Mouse (Mus musculus) embryo, embryonic 11.5 days (tissue): ENCODE data around the gene Olfr316.
A peak's percentile ranks its signal among the peaks of the same experiment; 100 is the strongest.
"Not testable (repeated sequence)": the region's sequence is repeated elsewhere in the genome, so short reads cannot be mapped to it uniquely, and the experiment has no call there.

ENCODE experiments used
- DNase-seq: peaks from one replicate; pipeline ENCODE4 v3.0.0-alpha.2; 2012; ENCODE audit warnings: low read depth, low spot score

The Olfr316 gene

GRCm38 (mm10) chr11:58752434-58752833, at the start of gene Olfr316:
Gene Olfr316 (plus strand): TSS chr11:58752734.
- no peak for DNase-seq

- DNase-seq: no peak
These were observed 43.4 kb upstream of the Olfr316 start for GRCm38 (mm10) chr11:58709086-58709485.

- DNase-seq: not testable (repeated sequence)
These were observed 34.8 kb upstream of the Olfr316 start for GRCm38 (mm10) chr11:58717723-58718122.

GRCm38 (mm10) chr11:58719701-58720100, 32.8 kb upstream of the Olfr316 start:
- DNase-seq: no peak

GRCm38 (mm10) chr11:58723914-58724313, 28.6 kb upstream of the Olfr316 start, which contains the start of gene Olfr318:
Gene Olfr318 (minus strand): TSS chr11:58724014.
- no peak for DNase-seq

GRCm38 (mm10) chr11:58727896-58728650, 24.5 kb upstream of the Olfr316 start:
- not testable (repeated sequence) for DNase-seq

GRCm38 (mm10) chr11:58733372-58733771, 19.2 kb upstream of the Olfr316 start:
- DNase-seq: no peak

GRCm38 (mm10) chr11:58738792-58739262, 13.7 kb upstream of the Olfr316 start, which contains the start of gene Olfr317:
Gene Olfr317 (minus strand): TSS chr11:58739212.
- DNase-seq: no peak

GRCm38 (mm10) chr11:58751096-58751495, 1.4 kb upstream of the Olfr316 start:
- not testable (repeated sequence) for DNase-seq

GRCm38 (mm10) chr11:58772888-58773287, 20.4 kb downstream of the Olfr316 start, which contains the start of gene Olfr315:
Gene Olfr315 (plus strand): TSS chr11:58773188.
- no peak for DNase-seq

GRCm38 (mm10) chr11:58782480-58783089, 30.1 kb downstream of the Olfr316 start, which contains the start of gene Olfr314:
Gene Olfr314 (plus strand): TSS chr11:58782952.
- no peak for DNase-seq

- DNase-seq: no peak
These were observed 31.6 kb downstream of the Olfr316 start for GRCm38 (mm10) chr11:58784182-58784581.

- DNase-seq: no peak
These were observed 35.1 kb downstream of the Olfr316 start for GRCm38 (mm10) chr11:58787651-58788050.

- no peak for DNase-seq
These were observed 35.8 kb downstream of the Olfr316 start for GRCm38 (mm10) chr11:58788346-58788745.

GRCm38 (mm10) chr11:58789532-58789931, 37.0 kb downstream of the Olfr316 start:
- no peak for DNase-seq

GRCm38 (mm10) chr11:58790053-58790452, 37.5 kb downstream of the Olfr316 start:
- DNase-seq: no peak

GRCm38 (mm10) chr11:58790646-58791045, 38.1 kb downstream of the Olfr316 start:
- DNase-seq: no peak

GRCm38 (mm10) chr11:58795856-58796255, 43.3 kb downstream of the Olfr316 start:
- DNase-seq: no peak

- no peak for DNase-seq
These were observed 44.3 kb downstream of the Olfr316 start for GRCm38 (mm10) chr11:58796850-58797249.

GRCm38 (mm10) chr11:58799747-58800146, 47.2 kb downstream of the Olfr316 start:
- DNase-seq: no peak

GRCm38 (mm10) chr11:58801558-58802228, 49.2 kb downstream of the Olfr316 start, which contains the start of gene Fam183b:
Gene Fam183b (minus strand): TSS chr11:58801960.
- peak; percentile 14 for DNase-seq

GRCm38 (mm10) chr11:58803871-58804270, 51.3 kb downstream of the Olfr316 start:
- no peak for DNase-seq
